Mouse (Mus musculus): ENCODE measurements at regions not wholly inside any gene's neighbourhood (a gene's known extent, or its start where the extent isn't known, plus 50 kb on each side); places are given as distances from the start of the nearest gene placed in this dataset.

DNA sequence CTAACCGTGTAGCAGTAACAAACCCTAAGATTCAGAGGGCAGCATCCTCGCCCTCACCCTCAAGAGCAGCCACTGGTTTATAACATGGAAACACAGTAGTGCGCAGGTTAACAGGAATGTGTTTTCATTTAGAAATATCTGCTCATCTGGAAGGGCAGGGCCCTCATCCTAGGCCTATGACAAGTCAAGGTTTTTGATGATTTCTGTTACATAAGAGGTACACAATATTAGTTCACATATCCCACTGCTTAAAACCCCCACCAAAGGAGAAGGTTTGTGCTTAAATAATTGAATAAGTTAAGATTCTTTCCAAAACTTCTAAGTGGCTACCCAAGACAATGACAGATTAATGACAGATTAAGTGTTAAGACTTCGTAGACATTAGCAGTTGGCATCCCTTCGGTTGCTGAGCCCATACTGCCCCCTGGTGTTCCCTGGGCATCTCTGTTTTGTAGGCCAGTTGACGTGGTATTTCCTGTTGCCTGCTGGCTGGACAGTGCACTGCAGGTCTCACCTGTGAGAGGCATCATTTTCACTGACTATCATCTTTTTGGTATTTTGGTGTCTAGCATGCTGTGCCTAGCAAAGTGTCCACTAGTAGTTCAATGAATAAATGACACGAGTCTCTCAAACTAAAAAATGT, 581.2 kb downstream of the Gm19410 start:
- Histone ChIP-seq H3K4me2 (ENCODE audit: low read depth, severe bottlenecking) (no peak overlapping the region), H3K27ac (replicated peaks; ENCODE audit: low read depth, low read length) (no peak overlapping the region), H3K9me3 (ENCODE audit: control insufficient read depth, low read length) (no peaks in the 10 kb centered on the region), H3K4me1 (ENCODE audit: control insufficient read depth, insufficient read depth, low read length) (no peaks in the 10 kb centered on the region), H3K4me3 (ENCODE audit: low read depth, low read length) (no peak overlapping the region), H3K9ac (ENCODE audit: low read length) (no peak overlapping the region), H3K36me3 (ENCODE audit: control insufficient read depth, insufficient read depth, low read length) (no peaks in the 10 kb centered on the region), H3K27me3 (ENCODE audit: control insufficient read depth, insufficient read depth, low read length) (no peaks in the 10 kb centered on the region)
- peak; percentile 82 for DNase-seq (ENCODE audit: low spot score)
- ATAC-seq (ENCODE audit: insufficient number of reproducible peaks, low FRiP score, low TSS enrichment, low read depth) = no peak
- WGBS = 51% methylated on average over 7 of the region's 7 CpGs

DNA sequence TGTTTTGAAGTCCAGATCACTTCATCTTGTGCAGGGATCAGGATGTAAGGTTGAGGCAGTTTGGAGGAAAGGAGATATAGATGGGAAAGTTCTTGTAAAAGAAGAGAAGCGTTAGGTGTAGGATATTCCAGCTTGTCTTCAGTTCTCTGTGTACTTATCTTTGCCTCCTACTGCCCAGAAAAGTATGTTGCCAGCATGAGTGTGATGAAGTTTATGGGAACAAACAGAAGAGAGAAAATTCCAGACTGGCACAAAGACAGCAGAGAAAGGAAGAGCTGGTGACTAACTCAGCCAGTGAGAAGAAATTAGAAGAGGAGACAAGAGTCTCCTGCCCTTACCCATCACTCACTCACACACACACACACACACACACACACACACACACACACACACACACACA, 582.5 kb downstream of the Gm19410 start:
- H3K9ac ChIP-seq (ENCODE audit: low read length) = no peak overlapping the region
- no peak overlapping the region for H3K4me3 ChIP-seq (ENCODE audit: low read depth, low read length)
- DNase-seq (ENCODE audit: low spot score) (no peak), ATAC-seq (ENCODE audit: insufficient number of reproducible peaks, low FRiP score, low TSS enrichment, low read depth) (no peak)
- H3K27ac ChIP-seq (replicated peaks; ENCODE audit: low read depth, low read length) = no peak overlapping the region
- no peaks in the 10 kb centered on the region for H3K36me3 ChIP-seq (ENCODE audit: control insufficient read depth, insufficient read depth, low read length)
- no peak overlapping the region for H3K4me2 ChIP-seq (ENCODE audit: low read depth, severe bottlenecking)
- no peaks in the 10 kb centered on the region for H3K9me3 ChIP-seq (ENCODE audit: control insufficient read depth, low read length)
- H3K27me3 ChIP-seq (ENCODE audit: control insufficient read depth, insufficient read depth, low read length) = no peaks in the 10 kb centered on the region
- 93% methylated on average over 1 of the region's 1 CpGs for WGBS
- H3K4me1 ChIP-seq (ENCODE audit: control insufficient read depth, insufficient read depth, low read length) = no peaks in the 10 kb centered on the region

DNA sequence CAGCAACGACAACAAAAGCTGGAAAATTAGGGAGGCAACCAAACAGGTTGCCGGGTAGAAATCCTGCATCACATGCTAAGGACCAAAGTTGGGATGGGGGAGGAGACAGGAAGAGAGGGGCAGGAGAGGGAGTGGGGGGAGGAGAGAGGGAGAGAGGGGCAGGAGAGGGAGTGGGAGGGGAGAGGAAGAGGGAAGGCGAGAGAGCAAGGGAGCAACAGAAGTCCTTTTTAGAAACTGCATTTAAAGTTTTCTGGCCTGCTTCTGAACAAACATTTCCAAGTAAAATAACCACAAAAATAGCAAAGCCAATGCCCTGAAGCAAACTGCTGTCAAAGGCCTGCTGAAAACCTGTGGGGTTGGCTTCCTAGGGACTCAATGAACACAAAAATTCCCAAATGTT, 589.3 kb downstream of the Gm19410 start:
- ATAC-seq (ENCODE audit: insufficient number of reproducible peaks, low FRiP score, low TSS enrichment, low read depth) (no peak), DNase-seq (ENCODE audit: low spot score) (peak; percentile 26)
- H3K4me3 ChIP-seq (ENCODE audit: low read depth, low read length) = no peak overlapping the region
- H3K4me2 ChIP-seq (ENCODE audit: low read depth, severe bottlenecking) = no peak overlapping the region
- no peaks in the 10 kb centered on the region for H3K4me1 ChIP-seq (ENCODE audit: control insufficient read depth, insufficient read depth, low read length)
- no peak overlapping the region for H3K27ac ChIP-seq (replicated peaks; ENCODE audit: low read depth, low read length)
- no peak overlapping the region for H3K9ac ChIP-seq (ENCODE audit: low read length)
- 24% methylated on average over 3 of the region's 3 CpGs for WGBS
- H3K9me3 ChIP-seq (ENCODE audit: control insufficient read depth, low read length) = no peaks in the 10 kb centered on the region
- H3K36me3 ChIP-seq (ENCODE audit: control insufficient read depth, insufficient read depth, low read length) = no peaks in the 10 kb centered on the region
- no peaks in the 10 kb centered on the region for H3K27me3 ChIP-seq (ENCODE audit: control insufficient read depth, insufficient read depth, low read length)

DNA sequence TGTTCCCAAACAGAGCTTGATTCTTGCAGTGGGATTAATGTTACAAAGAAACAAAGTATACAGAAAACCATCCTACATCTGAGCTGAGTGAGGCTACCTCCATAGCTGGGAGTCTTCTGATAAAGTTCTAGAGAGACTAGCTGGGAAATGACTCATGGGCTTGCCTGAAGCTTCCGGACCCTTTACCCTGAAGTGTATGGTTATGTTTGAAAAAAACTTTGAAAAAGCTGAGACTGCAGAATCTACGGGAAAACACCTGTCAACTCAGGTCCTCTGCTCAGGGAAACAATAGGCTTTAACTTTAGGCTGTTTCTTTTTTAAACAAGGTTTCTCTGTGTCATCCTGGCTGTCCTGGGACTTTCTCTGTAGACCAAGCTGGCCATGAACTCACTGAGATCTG, 593.4 kb downstream of the Gm19410 start:
- Histone ChIP-seq H3K9ac (ENCODE audit: low read length) (no peak overlapping the region), H3K36me3 (ENCODE audit: control insufficient read depth, insufficient read depth, low read length) (no peaks in the 10 kb centered on the region), H3K4me1 (ENCODE audit: control insufficient read depth, insufficient read depth, low read length) (no peaks in the 10 kb centered on the region), H3K27ac (replicated peaks; ENCODE audit: low read depth, low read length) (no peak overlapping the region), H3K4me3 (ENCODE audit: low read depth, low read length) (no peak overlapping the region), H3K4me2 (ENCODE audit: low read depth, severe bottlenecking) (no peak overlapping the region), H3K9me3 (ENCODE audit: control insufficient read depth, low read length) (no peaks in the 10 kb centered on the region), H3K27me3 (ENCODE audit: control insufficient read depth, insufficient read depth, low read length) (no peaks in the 10 kb centered on the region)
- no peak for ATAC-seq (ENCODE audit: insufficient number of reproducible peaks, low FRiP score, low TSS enrichment, low read depth)
- DNase-seq (ENCODE audit: low spot score) = no peak
- WGBS = 82% methylated on average over 2 of the region's 2 CpGs

DNA sequence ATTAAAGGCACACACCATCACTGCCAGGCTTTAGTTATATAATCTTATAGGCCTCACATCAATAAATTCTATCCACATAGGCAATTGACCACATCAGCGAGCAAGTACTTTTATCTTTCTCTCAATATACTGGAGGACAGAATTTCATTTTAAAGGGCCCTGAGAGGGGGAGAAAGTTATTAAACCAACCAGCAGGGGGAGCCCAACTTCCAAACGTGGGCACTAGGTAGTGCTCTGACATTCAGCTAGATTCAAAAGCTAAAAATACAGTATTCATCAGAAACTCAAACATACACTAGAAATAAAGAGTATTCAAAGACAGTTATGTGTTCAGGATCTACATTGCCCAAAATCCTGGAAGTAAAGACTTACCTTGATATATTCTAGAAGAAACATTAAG, 595.7 kb downstream of the Gm19410 start:
- H3K36me3 ChIP-seq (ENCODE audit: control insufficient read depth, insufficient read depth, low read length) = no peaks in the 10 kb centered on the region
- H3K27ac ChIP-seq (replicated peaks; ENCODE audit: low read depth, low read length) = no peak overlapping the region
- DNase-seq (ENCODE audit: low spot score) (peak; percentile 76), ATAC-seq (ENCODE audit: insufficient number of reproducible peaks, low FRiP score, low TSS enrichment, low read depth) (no peak)
- H3K9me3 ChIP-seq (ENCODE audit: control insufficient read depth, low read length) = no peaks in the 10 kb centered on the region
- no peak overlapping the region for H3K4me3 ChIP-seq (ENCODE audit: low read depth, low read length)
- H3K27me3 ChIP-seq (ENCODE audit: control insufficient read depth, insufficient read depth, low read length) = no peaks in the 10 kb centered on the region
- 13% methylated on average over 2 of the region's 2 CpGs for WGBS
- H3K4me2 ChIP-seq (ENCODE audit: low read depth, severe bottlenecking) = no peak overlapping the region
- H3K4me1 ChIP-seq (ENCODE audit: control insufficient read depth, insufficient read depth, low read length) = no peaks in the 10 kb centered on the region
- no peak overlapping the region for H3K9ac ChIP-seq (ENCODE audit: low read length)

DNA sequence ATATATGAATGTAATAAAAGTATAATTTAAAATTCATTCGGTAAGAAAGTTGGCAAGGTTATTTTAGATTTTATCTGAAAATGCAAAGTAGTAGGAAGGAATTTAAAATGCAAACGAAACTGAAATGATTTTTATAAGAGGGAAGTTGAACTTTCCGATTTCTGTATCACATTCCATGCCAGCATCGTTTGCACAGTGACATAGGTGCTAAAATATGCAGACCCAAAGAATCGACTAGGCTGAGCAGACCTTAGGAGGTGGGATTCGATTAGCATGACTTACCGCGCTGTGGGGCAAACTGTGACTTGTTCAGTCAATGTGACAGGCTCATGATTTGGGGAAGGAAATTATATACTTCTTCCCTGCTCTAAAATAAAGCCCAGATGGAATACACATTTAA, 596.2 kb downstream of the Gm19410 start:
- WGBS = 55% methylated on average over 8 of the region's 8 CpGs
- ATAC-seq (ENCODE audit: insufficient number of reproducible peaks, low FRiP score, low TSS enrichment, low read depth) (no peak), DNase-seq (ENCODE audit: low spot score) (no peak)
- Histone ChIP-seq H3K4me2 (ENCODE audit: low read depth, severe bottlenecking) (no peak overlapping the region), H3K4me3 (ENCODE audit: low read depth, low read length) (no peak overlapping the region), H3K27me3 (ENCODE audit: control insufficient read depth, insufficient read depth, low read length) (no peaks in the 10 kb centered on the region), H3K36me3 (ENCODE audit: control insufficient read depth, insufficient read depth, low read length) (no peaks in the 10 kb centered on the region), H3K9ac (ENCODE audit: low read length) (no peak overlapping the region), H3K27ac (replicated peaks; ENCODE audit: low read depth, low read length) (no peak overlapping the region), H3K9me3 (ENCODE audit: control insufficient read depth, low read length) (no peaks in the 10 kb centered on the region), H3K4me1 (ENCODE audit: control insufficient read depth, insufficient read depth, low read length) (no peaks in the 10 kb centered on the region)

DNA sequence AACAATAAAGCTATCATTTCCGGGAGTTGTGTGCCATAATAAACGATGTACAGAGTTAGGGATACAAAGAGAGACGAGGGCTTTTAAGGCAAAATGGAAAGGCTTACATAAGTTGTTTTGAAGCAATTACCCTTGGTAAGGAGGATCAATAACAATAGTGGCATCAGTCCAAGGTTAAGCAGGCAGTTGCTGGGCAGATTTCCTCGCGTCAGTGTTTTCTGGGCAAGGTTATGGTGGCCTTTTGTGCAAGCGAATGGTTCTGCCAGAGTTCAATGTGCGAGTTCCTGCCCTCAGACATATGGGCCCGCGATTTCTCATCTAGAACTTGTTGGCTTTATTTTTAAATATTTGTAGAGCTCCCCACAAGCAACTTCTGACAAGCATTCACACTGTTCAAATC, 597.7 kb downstream of the Gm19410 start:
- Histone ChIP-seq H3K36me3 (ENCODE audit: control insufficient read depth, insufficient read depth, low read length) (no peaks in the 10 kb centered on the region), H3K9me3 (ENCODE audit: control insufficient read depth, low read length) (no peaks in the 10 kb centered on the region), H3K27me3 (ENCODE audit: control insufficient read depth, insufficient read depth, low read length) (no peaks in the 10 kb centered on the region), H3K4me2 (ENCODE audit: low read depth, severe bottlenecking) (no peak overlapping the region), H3K4me1 (ENCODE audit: control insufficient read depth, insufficient read depth, low read length) (no peaks in the 10 kb centered on the region), H3K9ac (ENCODE audit: low read length) (no peak overlapping the region), H3K27ac (replicated peaks; ENCODE audit: low read depth, low read length) (no peak overlapping the region), H3K4me3 (ENCODE audit: low read depth, low read length) (no peak overlapping the region)
- ATAC-seq (ENCODE audit: insufficient number of reproducible peaks, low FRiP score, low TSS enrichment, low read depth) = no peak
- no peak for DNase-seq (ENCODE audit: low spot score)
- 86% methylated on average over 9 of the region's 9 CpGs for WGBS

DNA sequence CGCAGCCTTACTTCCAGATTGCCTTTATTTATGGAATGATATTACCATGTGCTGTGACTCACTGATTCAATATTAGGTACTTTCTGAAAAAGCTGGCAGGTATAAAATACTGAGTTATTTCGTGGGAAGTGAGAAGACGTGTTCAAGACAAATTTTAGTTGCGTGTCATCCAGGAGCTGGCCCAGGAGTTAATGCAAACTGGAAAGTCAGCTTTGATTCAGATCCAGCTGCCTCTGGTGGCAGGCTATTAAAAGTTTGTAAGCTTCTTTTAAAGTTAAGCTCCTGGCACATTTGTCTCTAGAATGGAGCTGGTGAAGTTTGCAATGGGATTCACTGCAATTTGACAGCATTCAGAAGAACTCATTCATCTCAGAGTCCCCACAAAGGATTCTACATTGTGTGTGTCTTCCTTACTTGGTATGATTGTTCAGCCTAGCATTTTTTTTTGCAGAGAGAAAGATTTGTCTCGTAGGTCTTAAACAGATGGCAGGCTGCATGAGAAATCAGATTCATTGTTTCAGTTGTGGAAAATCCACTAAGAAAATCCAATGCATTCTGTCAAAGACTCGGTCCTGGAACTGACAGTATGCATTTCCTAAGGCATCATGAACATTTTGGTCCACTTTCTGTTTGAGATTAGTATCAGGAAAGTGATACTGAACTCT, 599.1 kb downstream of the Gm19410 start:
- Histone ChIP-seq H3K27ac (replicated peaks; ENCODE audit: low read depth, low read length) (no peak overlapping the region), H3K27me3 (ENCODE audit: control insufficient read depth, insufficient read depth, low read length) (no peaks in the 10 kb centered on the region), H3K9me3 (ENCODE audit: control insufficient read depth, low read length) (no peaks in the 10 kb centered on the region), H3K4me2 (ENCODE audit: low read depth, severe bottlenecking) (no peak overlapping the region), H3K36me3 (ENCODE audit: control insufficient read depth, insufficient read depth, low read length) (no peaks in the 10 kb centered on the region), H3K4me3 (ENCODE audit: low read depth, low read length) (no peak overlapping the region), H3K4me1 (ENCODE audit: control insufficient read depth, insufficient read depth, low read length) (no peaks in the 10 kb centered on the region), H3K9ac (ENCODE audit: low read length) (no peak overlapping the region)
- DNase-seq (ENCODE audit: low spot score) (no peak), ATAC-seq (ENCODE audit: insufficient number of reproducible peaks, low FRiP score, low TSS enrichment, low read depth) (no peak)
- 84% methylated on average over 6 of the region's 6 CpGs for WGBS

DNA sequence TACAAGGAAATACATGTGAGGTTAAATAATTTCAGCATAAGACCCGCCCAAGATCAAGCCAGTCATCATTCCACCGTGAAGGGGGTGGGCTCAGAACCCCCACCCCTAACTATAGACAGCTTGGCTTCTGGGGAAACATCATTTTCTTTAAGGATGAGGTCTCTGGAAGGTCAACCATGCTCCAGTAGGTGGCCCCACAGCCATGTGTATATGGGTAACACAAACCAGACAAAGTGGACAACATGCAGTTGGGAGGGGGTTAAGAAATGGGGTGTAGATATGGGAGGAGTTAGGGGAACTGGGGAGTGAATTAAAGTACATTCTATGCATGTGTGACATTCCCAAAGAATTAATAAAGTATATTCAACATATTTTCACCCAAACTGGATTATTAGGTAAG, 600.4 kb downstream of the Gm19410 start:
- Histone ChIP-seq H3K9ac (ENCODE audit: low read length) (no peak overlapping the region), H3K4me3 (ENCODE audit: low read depth, low read length) (no peak overlapping the region), H3K27ac (replicated peaks; ENCODE audit: low read depth, low read length) (no peak overlapping the region), H3K36me3 (ENCODE audit: control insufficient read depth, insufficient read depth, low read length) (no peaks in the 10 kb centered on the region), H3K27me3 (ENCODE audit: control insufficient read depth, insufficient read depth, low read length) (no peaks in the 10 kb centered on the region), H3K4me2 (ENCODE audit: low read depth, severe bottlenecking) (no peak overlapping the region), H3K4me1 (ENCODE audit: control insufficient read depth, insufficient read depth, low read length) (no peaks in the 10 kb centered on the region), H3K9me3 (ENCODE audit: control insufficient read depth, low read length) (no peaks in the 10 kb centered on the region)
- DNase-seq (ENCODE audit: low spot score) (no peak), ATAC-seq (ENCODE audit: insufficient number of reproducible peaks, low FRiP score, low TSS enrichment, low read depth) (no peak)
- WGBS = 75% methylated on average over 2 of the region's 2 CpGs

Data from limb, embryonic 11.5 days (tissue).